Mouse (Mus musculus) limb, embryonic 13.5 days (tissue): ENCODE measurements at regions not wholly inside any gene's neighbourhood (a gene's known extent, or its start where the extent isn't known, plus 50 kb on each side); places are given as distances from the start of the nearest gene placed in this dataset.

Source experiments
- ATAC-seq: fragments of 200-750 bp; cut with Nextera tagmentation; 2 replicates; pipeline ENCODE4 v1.8.0; 2017; ENCODE audit warnings: low read depth, moderate number of reproducible peaks, moderate TSS enrichment; ENCODE audit not compliant: low FRiP score
- H3K27ac ChIP-seq: fragments of 300-500 bp; sonication (generic); 2 replicates; pipeline ENCODE4 v1.5.1; 2015; ENCODE audit warnings: inconsistent platforms, mild to moderate bottlenecking, moderate library complexity
- H3K27me3 ChIP-seq: fragments of 300-500 bp; sonication (generic); 2 replicates; pipeline ENCODE4 v1.6.1; 2015; ENCODE audit warnings: mild to moderate bottlenecking, inconsistent platforms
- H3K36me3 ChIP-seq: fragments of 300-500 bp; sonication (generic); 2 replicates; pipeline ENCODE4 v1.6.1; 2015; ENCODE audit warnings: inconsistent platforms, mild to moderate bottlenecking, moderate library complexity
- H3K4me1 ChIP-seq: fragments of 300-500 bp; sonication (generic); 2 replicates; pipeline ENCODE4 v1.6.1; 2015; ENCODE audit warnings: inconsistent platforms
- H3K4me2 ChIP-seq: fragments of 300-500 bp; sonication (generic); replicated peaks from 2 replicates; pipeline ENCODE4 v1.6.1; 2015; ENCODE audit warnings: inconsistent platforms, mild to moderate bottlenecking, moderate library complexity
- H3K4me3 ChIP-seq: fragments of 300-500 bp; sonication (generic); 2 replicates; pipeline ENCODE4 v1.5.1; 2015; ENCODE audit warnings: moderate library complexity, mild to moderate bottlenecking, inconsistent platforms
- H3K9ac ChIP-seq: fragments of 300-500 bp; sonication (generic); 2 replicates; pipeline ENCODE4 v1.6.1; 2015; ENCODE audit warnings: mild to moderate bottlenecking, inconsistent platforms
- H3K9me3 ChIP-seq: fragments of 300-500 bp; sonication (generic); 2 replicates; pipeline ENCODE4 v1.6.1; 2016; ENCODE audit warnings: inconsistent platforms
- WGBS: fragments of 180-500 bp; shearing (Covaris S2); methylation state at CpG from one replicate; pipeline ENCODE4 v1.1.7; 2015; 5-methylcytosine and 5-hydroxymethylcytosine counted together

- no peak for ATAC-seq
- 97% methylated on average over 2 of the region's 2 CpGs for WGBS
- no peaks in the 10 kb centered on the region; the same call in 1 of the 2 replicates for H3K4me1 ChIP-seq
Observed at GRCm38 (mm10) chr7:113153386-113153785, 53.9 kb upstream of the Arntl start.

GRCm38 (mm10) chr7:113154066-113154465 lies 53.2 kb upstream of the Arntl start:
- no peak for ATAC-seq
- WGBS = 76% methylated on average over 4 of the region's 4 CpGs
- Histone ChIP-seq H3K4me1 (no peaks in the 10 kb centered on the region; the same call in 1 of the 2 replicates), H3K4me3 (no peak overlapping the region), H3K27me3 (no peaks in the 10 kb centered on the region), H3K27ac (no peak overlapping the region), H3K9me3 (no peaks in the 10 kb centered on the region), H3K9ac (no peak overlapping the region), H3K36me3 (no peaks in the 10 kb centered on the region), H3K4me2 (no peak overlapping the region)

More at GRCm38 (mm10) chr7:113153386-113153785, 53.9 kb upstream of the Arntl start:
- H3K4me3 ChIP-seq = no peak overlapping the region
- no peak overlapping the region for H3K4me2 ChIP-seq
- no peaks in the 10 kb centered on the region for H3K36me3 ChIP-seq
- no peaks in the 10 kb centered on the region for H3K9me3 ChIP-seq
- no peak overlapping the region for H3K9ac ChIP-seq
- H3K27ac ChIP-seq = no peak overlapping the region
- H3K27me3 ChIP-seq = no peaks in the 10 kb centered on the region

- Histone ChIP-seq H3K4me1 (no peaks in the 10 kb centered on the region; the same call in 1 of the 2 replicates), H3K27me3 (no peaks in the 10 kb centered on the region), H3K36me3 (no peaks in the 10 kb centered on the region), H3K4me3 (no peak overlapping the region), H3K9ac (no peak overlapping the region), H3K4me2 (no peak overlapping the region), H3K27ac (no peak overlapping the region), H3K9me3 (no peaks in the 10 kb centered on the region)
- ATAC-seq = no peak
- 85% methylated on average over 5 of the region's 5 CpGs for WGBS
Observed at GRCm38 (mm10) chr7:113156366-113156765, 50.9 kb upstream of the Arntl start.

GRCm38 (mm10) chr7:113156861-113157747 lies 50.2 kb upstream of the Arntl start:
- H3K4me3 ChIP-seq = no peak overlapping the region
- no peaks in the 10 kb centered on the region for H3K9me3 ChIP-seq
- no peak overlapping the region for H3K27ac ChIP-seq
- H3K36me3 ChIP-seq = no peaks in the 10 kb centered on the region
- no peak overlapping the region for H3K9ac ChIP-seq
- ATAC-seq = no peak
- 81% methylated on average over 12 of the region's 12 CpGs for WGBS
- H3K4me2 ChIP-seq = no peak overlapping the region
- no peaks in the 10 kb centered on the region for H3K4me1 ChIP-seq
- H3K27me3 ChIP-seq = no peaks in the 10 kb centered on the region
